Mouse (Mus musculus) common myeloid progenitor, adult 5-6 weeks (primary cell): ENCODE measurements around the gene Polr1e. TPM values are rescaled to one million over a fixed set of nuclear protein-coding genes. Genes with fewer than 3 reads are reported as not detected.
"Not testable (repeated sequence)": the region's sequence is repeated elsewhere in the genome, so short reads cannot be mapped to it uniquely, and the experiment has no call there.

Experiments used
- ATAC-seq: replicated peaks from 2 replicates; pipeline ENCODE4 v1.8.0; 2016; ENCODE audit warnings: low read depth, mild to moderate bottlenecking, moderate TSS enrichment, inconsistent platforms; ENCODE audit not compliant: poor library complexity, severe bottlenecking
- total RNA-seq: library from RNA; stranded (forward); fragments of 200-1000, 187-1606 nt; gene quantifications from 2 replicates; pipeline ENCODE4 v1.2.3, GENCODE M21; 2017

Polr1e gene
- total RNA-seq: 57.6 and 66.8 TPM in 2 replicates

GRCm38 (mm10) chr4:45018452-45018980, at the start of gene Polr1e:
TSS of gene Polr1e (plus strand) at chr4:45018583.
- peak; percentile 91 for ATAC-seq

GRCm38 (mm10) chr4:44970056-44970455, 48.3 kb upstream of the Polr1e start:
- ATAC-seq: no peak

DNA sequence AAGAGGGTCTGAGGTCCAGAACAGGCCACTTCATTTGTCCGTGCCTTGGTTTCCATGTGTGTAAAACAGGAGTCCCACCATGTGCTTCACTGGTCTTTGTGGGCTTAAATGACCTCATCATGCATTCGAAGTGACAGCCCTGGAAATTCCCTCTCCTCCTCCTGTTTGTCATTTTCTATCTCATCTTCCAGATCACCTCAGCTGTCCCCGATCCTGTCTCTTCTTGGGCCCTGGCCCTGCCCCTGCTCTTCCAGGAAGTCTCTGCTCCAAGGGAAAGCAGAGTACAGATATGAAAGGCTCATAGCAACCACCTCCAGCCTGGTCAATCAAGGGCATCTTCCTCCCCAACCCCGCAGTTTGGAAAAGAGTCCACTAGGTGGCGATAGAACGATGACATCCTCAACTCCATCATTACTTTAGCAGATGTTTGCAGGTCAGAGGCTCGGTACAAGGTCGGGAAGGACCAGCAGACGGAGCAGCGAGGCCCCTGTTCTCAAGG, 47.7 kb upstream of the Polr1e start:
- peak; percentile 53 for ATAC-seq

GRCm38 (mm10) chr4:44973450-44973849, 44.9 kb upstream of the Polr1e start:
- ATAC-seq: peak; percentile 92

DNA sequence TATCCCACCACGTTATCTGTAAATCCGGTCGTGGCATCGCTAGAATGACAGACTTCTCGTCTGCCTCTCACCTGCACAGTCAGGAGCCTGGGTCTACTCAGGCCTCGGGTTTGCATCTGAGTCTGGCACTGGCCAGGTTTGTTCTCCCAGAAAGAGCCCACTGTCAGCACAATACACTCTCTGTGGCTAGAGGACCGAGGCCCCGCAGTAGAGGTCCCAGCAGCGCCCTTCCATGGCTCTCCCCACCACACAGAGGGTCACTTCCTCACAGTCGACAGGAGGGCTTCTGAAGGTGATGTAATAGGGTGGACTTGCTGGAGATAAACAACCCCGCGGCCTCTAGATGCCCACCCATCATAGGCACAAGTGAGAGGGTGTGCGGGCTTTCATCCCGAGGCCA, 44.5 kb upstream of the Polr1e start:
- ATAC-seq: peak; percentile 16; the same call in 1 of the 2 replicates

GRCm38 (mm10) chr4:44974331-44974730, 44.1 kb upstream of the Polr1e start:
- no peak for ATAC-seq

DNA sequence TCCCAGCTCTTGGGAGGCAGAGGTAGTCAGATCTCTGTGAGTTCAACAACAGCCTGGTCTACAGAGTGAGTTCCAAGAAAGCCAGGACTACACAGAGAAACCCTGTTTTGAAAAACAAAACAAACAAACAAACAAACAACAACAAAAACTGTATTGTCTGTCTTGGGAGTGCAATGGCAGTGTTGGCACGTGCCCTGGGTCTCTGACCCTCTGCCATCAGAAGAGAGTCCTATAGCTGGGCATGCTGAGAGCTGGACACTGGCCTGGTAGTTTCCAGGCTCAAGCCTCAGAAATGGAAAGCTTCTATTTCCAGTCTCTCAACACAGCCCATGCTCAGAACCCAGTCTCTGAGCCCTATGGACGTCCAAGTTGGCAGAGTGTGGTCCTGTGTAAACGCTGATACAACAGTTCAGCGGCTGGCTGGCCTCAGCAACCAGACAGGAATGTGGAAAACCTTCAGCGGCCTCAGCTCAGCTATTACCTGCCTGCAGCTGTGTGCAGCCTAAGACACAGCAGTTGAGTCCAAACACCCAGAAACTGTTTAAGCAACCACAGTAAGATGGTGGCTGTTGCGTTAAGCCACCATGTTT, 42.3 kb upstream of the Polr1e start:
- no peak for ATAC-seq

GRCm38 (mm10) chr4:44976921-44977710, 41.3 kb upstream of the Polr1e start:
- ATAC-seq: no peak

DNA sequence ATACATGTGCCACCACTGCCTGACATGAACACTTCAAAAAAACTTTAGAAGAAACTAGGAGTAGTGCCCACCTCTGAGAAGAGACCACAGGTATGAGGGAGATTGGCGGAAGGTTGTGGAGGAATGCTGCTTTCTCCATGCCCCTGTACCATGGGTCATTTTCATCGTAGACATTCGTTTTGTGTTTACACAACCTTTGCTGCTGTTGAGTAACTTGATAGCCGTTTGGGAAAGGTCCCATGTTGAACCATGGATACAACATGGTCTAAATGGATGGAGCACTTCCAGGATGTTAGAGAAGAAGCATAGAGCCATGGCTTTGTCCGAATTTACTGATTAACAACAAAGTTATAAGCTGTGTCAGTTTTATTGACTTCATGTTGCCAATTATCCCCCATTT, 40.2 kb upstream of the Polr1e start:
- no peak for ATAC-seq

GRCm38 (mm10) chr4:44979794-44980338, 38.5 kb upstream of the Polr1e start:
- ATAC-seq: no peak

DNA sequence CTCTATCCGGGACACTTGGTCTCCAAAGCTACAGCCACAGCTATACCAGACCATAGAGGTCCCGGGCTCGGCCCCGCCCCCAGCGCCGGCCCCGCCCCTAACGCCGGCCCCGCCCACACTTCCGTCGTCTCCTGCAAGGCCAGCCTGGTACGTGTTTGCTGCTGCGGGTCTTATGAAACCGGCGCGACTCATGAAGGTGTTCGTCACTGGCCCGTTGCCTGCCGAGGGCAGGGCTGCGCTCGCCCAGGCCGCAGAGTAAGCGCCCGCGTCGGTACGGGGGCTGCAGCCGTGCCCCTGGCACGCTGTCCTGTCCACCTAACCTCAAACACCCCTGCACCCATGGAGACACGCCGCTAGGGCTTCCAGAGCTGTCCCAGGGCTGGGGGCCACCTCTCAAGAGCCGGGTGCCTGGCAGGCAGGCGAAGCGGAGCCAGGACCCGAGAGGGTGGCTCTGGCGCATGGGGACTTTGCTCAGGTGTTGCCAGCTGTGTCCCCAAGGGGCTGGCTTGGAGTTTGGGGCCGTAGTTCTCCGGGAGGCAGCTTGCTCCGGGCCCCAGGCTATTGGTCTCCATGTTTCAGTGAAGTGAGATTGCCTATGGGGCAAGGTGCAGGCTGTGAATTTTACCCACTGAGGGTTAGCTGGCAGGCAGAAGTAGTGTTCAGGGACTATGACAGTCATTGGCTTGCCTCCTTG, 37.0 kb upstream of the Polr1e start, which contains the start of gene Grhpr:
TSS of gene Grhpr (plus strand) at position 116 of the 694 bp plus-strand sequence.
- ATAC-seq: peak; percentile 82

- no peak for ATAC-seq
Observed at GRCm38 (mm10) chr4:44981974-44982287, 36.5 kb upstream of the Polr1e start.

- no peak for ATAC-seq
Observed at GRCm38 (mm10) chr4:44982440-44983130, 35.8 kb upstream of the Polr1e start.

DNA sequence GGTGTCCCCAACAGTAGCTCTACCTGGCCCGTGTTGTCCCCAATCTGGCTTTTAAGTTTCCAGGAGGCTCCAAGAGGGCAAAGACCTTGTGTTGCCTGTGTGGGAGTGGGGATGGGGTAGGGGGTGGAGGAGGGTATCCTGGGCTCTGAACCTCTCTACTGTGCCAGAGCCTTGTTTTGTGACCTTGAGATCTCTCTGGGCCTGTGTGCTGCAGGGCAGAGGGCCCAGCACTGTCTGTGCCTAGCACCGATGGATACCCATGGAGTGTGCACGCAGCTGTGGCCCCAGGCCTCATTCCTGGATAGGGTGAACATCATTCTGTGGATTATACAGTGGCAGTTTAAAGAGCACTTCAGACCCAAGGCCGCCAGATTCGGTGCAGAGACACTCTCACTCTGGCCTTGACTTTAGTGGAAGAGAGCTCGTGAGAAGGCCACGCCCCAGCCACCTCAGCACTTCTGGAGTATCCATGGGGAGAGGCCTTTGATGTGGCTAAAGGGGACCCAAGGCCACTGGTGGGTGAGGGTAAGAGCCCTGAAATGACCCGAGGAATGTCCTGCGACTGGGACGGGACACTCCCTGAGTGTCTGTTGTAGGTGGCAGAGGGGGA, 35.1 kb upstream of the Polr1e start:
- ATAC-seq: no peak

- no peak for ATAC-seq
Observed at GRCm38 (mm10) chr4:44990560-44990959, 27.8 kb upstream of the Polr1e start.

GRCm38 (mm10) chr4:44992330-44992729, 26.1 kb upstream of the Polr1e start:
- ATAC-seq: not testable (repeated sequence)

DNA sequence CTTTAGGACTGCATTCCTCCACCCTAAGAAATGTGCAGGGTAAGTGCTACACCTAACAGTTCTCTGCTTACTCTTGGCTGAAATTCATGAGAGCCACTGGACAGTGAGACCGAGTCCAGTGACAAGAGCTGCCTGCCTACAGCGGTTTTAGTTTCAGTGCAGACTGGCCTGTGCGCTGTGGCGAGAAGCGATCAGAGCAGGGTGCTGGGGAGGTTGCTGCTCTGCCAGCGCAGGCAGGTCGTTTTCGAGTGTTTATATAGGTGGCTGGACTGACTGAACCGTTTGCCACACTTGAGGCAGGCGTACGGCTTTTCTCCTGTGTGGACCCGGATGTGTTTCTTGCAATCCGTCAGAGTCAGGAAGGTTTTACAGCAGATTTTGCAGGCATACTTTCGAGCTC, 25.2 kb upstream of the Polr1e start:
- ATAC-seq: not testable (repeated sequence)

DNA sequence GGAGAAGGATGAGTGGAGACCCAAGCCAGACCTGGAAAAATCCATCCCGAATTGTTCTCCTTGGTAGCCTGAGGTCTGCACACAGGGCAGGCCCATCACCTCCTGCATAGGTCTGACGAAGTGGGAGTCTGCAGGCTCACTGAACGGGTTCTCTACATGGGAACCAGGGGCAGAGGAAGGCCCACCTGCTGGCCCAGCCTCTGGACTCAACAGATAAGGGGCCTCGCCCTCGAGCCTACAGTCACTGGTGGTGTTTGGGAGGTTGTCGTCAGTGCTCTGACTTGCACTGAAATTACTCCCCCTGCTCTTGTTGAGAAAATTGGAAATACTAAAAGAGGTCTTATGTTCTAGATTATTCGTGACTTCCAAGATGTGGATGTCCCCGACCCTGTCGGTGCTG, 24.5 kb upstream of the Polr1e start:
- ATAC-seq: peak; percentile 66; the same call in 1 of the 2 replicates

- no peak for ATAC-seq
Observed at GRCm38 (mm10) chr4:44994776-44995175, 23.6 kb upstream of the Polr1e start.
